Mouse (Mus musculus) midbrain, postnatal 0 days (tissue): ENCODE data around the gene Col6a4. TPM values are rescaled to one million over a fixed set of nuclear protein-coding genes. Genes with fewer than 3 reads are reported as not detected.
A peak's percentile ranks its signal among the peaks of the same experiment; 100 is the strongest.

ENCODE experiments used
- ATAC-seq: fragments of 200-750 bp; cut with Nextera tagmentation; 2 replicates; pipeline ENCODE4 v1.8.0; 2017; ENCODE audit warnings: moderate number of reproducible peaks, mild to moderate bottlenecking, moderate TSS enrichment, moderate library complexity; ENCODE audit not compliant: low FRiP score
- DNase-seq: peaks from one replicate; pipeline ENCODE4 v3.0.0-alpha.2; 2015; ENCODE audit warnings: low spot score
- H3K27ac ChIP-seq: fragments of 300-500 bp; sonication (generic); 2 replicates; pipeline ENCODE4 v1.5.1; 2014; ENCODE audit warnings: low read depth, mild to moderate bottlenecking, low read length, mixed read lengths
- H3K27me3 ChIP-seq: fragments of 300-500 bp; sonication (generic); 2 replicates; pipeline ENCODE4 v1.6.1; 2014; ENCODE audit warnings: low read length, control low read depth, mixed read lengths; ENCODE audit not compliant: insufficient read depth
- H3K36me3 ChIP-seq: fragments of 300-500 bp; sonication (generic); 2 replicates; pipeline ENCODE4 v1.6.1; 2014; ENCODE audit warnings: low read length, control low read depth, mixed read lengths; ENCODE audit not compliant: insufficient read depth
- H3K4me1 ChIP-seq: fragments of 300-500 bp; sonication (generic); 2 replicates; pipeline ENCODE4 v1.6.1; 2014; ENCODE audit warnings: mild to moderate bottlenecking, control low read depth, antibody characterized with exemption, low read length, mixed read lengths; ENCODE audit not compliant: insufficient read depth
- H3K4me2 ChIP-seq: fragments of 300-500 bp; sonication (generic); 2 replicates; pipeline ENCODE4 v1.6.1; 2014; ENCODE audit warnings: low read depth, mild to moderate bottlenecking, low read length, mixed read lengths; ENCODE audit not compliant: poor library complexity, severe bottlenecking
- H3K4me3 ChIP-seq: fragments of 300-500 bp; sonication (generic); 2 replicates; pipeline ENCODE4 v1.5.1; 2014; ENCODE audit warnings: low read depth, mild to moderate bottlenecking, low read length, moderate library complexity
- H3K9ac ChIP-seq: fragments of 300-500 bp; sonication (generic); replicated peaks from 2 replicates; pipeline ENCODE4 v1.6.1; 2014; ENCODE audit warnings: mild to moderate bottlenecking, low read length, moderate library complexity, mixed read lengths; ENCODE audit not compliant: poor library complexity, severe bottlenecking
- H3K9me3 ChIP-seq: fragments of 300-500 bp; sonication (generic); 2 replicates; pipeline ENCODE4 v1.6.1; 2016; ENCODE audit warnings: low read length, control low read depth
- CTCF ChIP-seq: IDR thresholded peaks from 2 replicates; pipeline ENCODE4 v1.5.1; 2016; ENCODE audit warnings: antibody characterized with exemption, mild to moderate bottlenecking
- WGBS: fragments of 180-500 bp; shearing (Covaris S2); extraction: QIAGEN DNeasy Blood & Tissue Kit; methylation state at CpG from one replicate; pipeline ENCODE4 v1.1.7; 2014; 5-methylcytosine and 5-hydroxymethylcytosine counted together
- polyA plus RNA-seq: library from polyadenylated mRNA; unstranded; fragments of >200 nt; fragmentation: Nextera tagmentation; extraction: Ambion mirVana; gene quantifications from 2 replicates; pipeline ENCODE4 v1.2.1, GENCODE M21; 2015
- total RNA-seq: library from RNA; depleted of rRNA; stranded (reverse); fragments of >200 nt; gene quantifications from 2 replicates; pipeline ENCODE4 v1.2.3, GENCODE M21; 2014

Gene Col6a4
- total and polyA plus RNA-seq, 2 experiments from 2014 or later = 1.3 to 2.6 TPM

GRCm38 (mm10) chr9:105984931-105985519 lies 111.6 kb downstream of the Col6a4 start:
- 8% methylated on average over 10 of the region's 10 CpGs for WGBS
- TF ChIP-seq CTCF = peak; percentile 9; the same call in 1 of the 2 replicates
- H3K4me3 ChIP-seq = no peak overlapping the region

GRCm38 (mm10) chr9:105978479-105978878 lies 118.1 kb downstream of the Col6a4 start:
- Histone ChIP-seq H3K4me1 (no peaks in the 10 kb centered on the region), H3K27ac (no peak overlapping the region), H3K4me2 (no peak overlapping the region), H3K4me3 (no peak overlapping the region), H3K9me3 (no peaks in the 10 kb centered on the region), H3K36me3 (no peaks in the 10 kb centered on the region), H3K9ac (no peak overlapping the region), H3K27me3 (no peaks in the 10 kb centered on the region)
- no peak for TF ChIP-seq CTCF
- DNase-seq (no peak), ATAC-seq (no peak)
- 93% methylated on average over 8 of the region's 8 CpGs for WGBS

More at GRCm38 (mm10) chr9:105984931-105985519, 111.6 kb downstream of the Col6a4 start:
- Histone ChIP-seq H3K27ac (0 out of 2 replicates have a peak overlapping the region, but pooled peaks have one; percentile 43), H3K27me3 (no peaks in the 10 kb centered on the region), H3K36me3 (no peaks in the 10 kb centered on the region), H3K4me1 (peaks cover 5% of the 10 kb centered on the region; the same call in 1 of the 2 replicates), H3K9ac (no peak overlapping the region), H3K9me3 (no peaks in the 10 kb centered on the region), H3K4me2 (peak overlapping the region; percentile 22; the same call in 1 of the 2 replicates)
- DNase-seq (peak; percentile 51), ATAC-seq (no peak)

- no peak for TF ChIP-seq CTCF
- 35% methylated on average over 13 of the region's 13 CpGs for WGBS
- Histone ChIP-seq H3K27me3 (no peaks in the 10 kb centered on the region), H3K9me3 (no peaks in the 10 kb centered on the region), H3K9ac (no peak overlapping the region), H3K4me2 (no peak overlapping the region), H3K4me3 (no peak overlapping the region), H3K27ac (no peak overlapping the region), H3K36me3 (no peaks in the 10 kb centered on the region), H3K4me1 (no peaks in the 10 kb centered on the region)
- DNase-seq = no peak
- no peak for ATAC-seq
These were observed 119.7 kb downstream of the Col6a4 start for GRCm38 (mm10) chr9:105976871-105977270.

- Histone ChIP-seq H3K4me2 (no peak overlapping the region), H3K36me3 (no peaks in the 10 kb centered on the region), H3K9ac (no peak overlapping the region), H3K27me3 (no peaks in the 10 kb centered on the region), H3K4me1 (no peaks in the 10 kb centered on the region), H3K4me3 (no peak overlapping the region), H3K9me3 (no peaks in the 10 kb centered on the region), H3K27ac (no peak overlapping the region)
- no peak for DNase-seq
- no peak for ATAC-seq
- 56% methylated on average over 6 of the region's 6 CpGs for WGBS
- TF ChIP-seq CTCF = no peak
These were observed 120.3 kb downstream of the Col6a4 start for GRCm38 (mm10) chr9:105976314-105976713.

- Histone ChIP-seq H3K27ac (no peak overlapping the region), H3K4me3 (no peak overlapping the region), H3K9me3 (no peaks in the 10 kb centered on the region), H3K36me3 (no peaks in the 10 kb centered on the region), H3K4me2 (no peak overlapping the region), H3K4me1 (no peaks in the 10 kb centered on the region), H3K27me3 (no peaks in the 10 kb centered on the region), H3K9ac (no peak overlapping the region)
- DNase-seq = no peak
- TF ChIP-seq CTCF = no peak
- ATAC-seq = no peak
- 85% methylated on average over 1 of the region's 1 CpGs for WGBS
These were observed 122.8 kb downstream of the Col6a4 start for GRCm38 (mm10) chr9:105973736-105974135.

- Histone ChIP-seq H3K4me2 (no peak overlapping the region), H3K27ac (no peak overlapping the region), H3K27me3 (no peaks in the 10 kb centered on the region), H3K4me1 (no peaks in the 10 kb centered on the region), H3K9ac (no peak overlapping the region), H3K36me3 (no peaks in the 10 kb centered on the region), H3K4me3 (no peak overlapping the region), H3K9me3 (no peaks in the 10 kb centered on the region)
- DNase-seq (no peak), ATAC-seq (no peak)
- no peak for TF ChIP-seq CTCF
- WGBS = 84% methylated on average over 3 of the region's 3 CpGs
These were observed 124.6 kb downstream of the Col6a4 start for GRCm38 (mm10) chr9:105972031-105972430.
